Mouse (Mus musculus): ENCODE data around the gene Lyzl4.

- TF ChIP-seq EP300 (IDR thresholded peaks at IDR 0.05; ENCODE audit: insufficient read depth, low read depth, low read length), result no peak
- no peak for TF ChIP-seq CTCF (IDR thresholded peaks at IDR 0.05; ENCODE audit: low read depth, low read length)
Observed at GRCm38 (mm10) chr9:121677069-121677468, 35.2 kb upstream of the Lyzl4 start.

Data from ES-Bruce4 (cell line).